Mouse (Mus musculus) kidney, adult 2 months (tissue): ENCODE measurements at regions not wholly inside any gene's neighbourhood (a gene's known extent, or its start where the extent isn't known, plus 50 kb on each side); places are given as distances from the start of the nearest gene placed in this dataset.

Experiments
- CTCF ChIP-seq: fragments of 200-500 bp; conservative IDR thresholded peaks from 2 replicates; pipeline ENCODE4 v1.5.1; 2011; ENCODE audit warnings: low read depth, mild to moderate bottlenecking, control low read depth, low read length, moderate library complexity, mixed read lengths; ENCODE audit not compliant: insufficient read depth, insufficient read length
- POLR2A ChIP-seq: fragments of 200-500 bp; IDR thresholded peaks from one replicate; pipeline ENCODE4 v1.6.1; 2011; ENCODE audit warnings: low read depth, low read length, control low read depth

DNA sequence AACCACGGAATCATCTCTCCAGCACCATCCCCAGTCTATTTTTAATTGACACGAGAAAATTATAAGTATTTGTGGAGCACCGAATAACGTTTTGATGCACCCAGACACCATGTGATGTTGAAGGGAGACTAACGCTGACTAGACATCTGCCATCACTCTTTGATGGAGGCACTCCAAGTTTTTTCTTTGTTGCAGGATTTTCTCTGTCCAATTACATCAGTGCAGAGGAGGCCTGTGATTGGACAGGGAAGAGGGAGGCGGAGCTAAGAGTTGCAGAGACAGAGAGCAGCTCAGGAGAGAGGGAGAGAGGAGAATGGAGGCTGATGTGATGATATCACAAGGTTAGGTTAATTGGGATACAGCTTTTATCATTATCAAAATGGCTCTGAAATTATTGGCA, 105.6 kb upstream of the Ctnnb1 start:
- TF ChIP-seq CTCF (no peak), POLR2A (no peak)
